Mouse (Mus musculus) hematopoietic stem cell, adult 5-6 weeks (primary cell): ENCODE measurements around the gene Macc1. TPM values are rescaled to one million over a fixed set of nuclear protein-coding genes. Genes with fewer than 3 reads are reported as not detected.

ENCODE experiments used
- ATAC-seq, 2 experiments: fragments of 125-278 bp in 1 of 2; replicated peaks in 1 of 2; 2 replicates each; pipeline ENCODE4 v1.8.0; 2016 to 2017; ENCODE audit warnings: inconsistent platforms in 2 of 2, mild to moderate bottlenecking in 2 of 2, moderate number of reproducible peaks in 2 of 2, low read depth in 1 of 2, moderate TSS enrichment in 1 of 2; ENCODE audit not compliant: low FRiP score in 2 of 2, poor library complexity in 2 of 2, severe bottlenecking in 2 of 2, insufficient read depth in 1 of 2, low TSS enrichment in 1 of 2
- total RNA-seq: library from RNA; stranded (forward); fragments of 172-1452, 232-1000 nt; gene quantifications from 2 replicates; pipeline ENCODE4 v1.2.3, GENCODE M21; 2017

Gene Macc1
- total RNA-seq, 1 experiment from 2014 or later, result not detected

- ATAC-seq, result no peak
These were observed 58.3 kb downstream of the Macc1 start for GRCm38 (mm10) chr12:119372359-119372758.

GRCm38 (mm10) chr12:119376879-119377278, 62.8 kb downstream of the Macc1 start:
- no peak for ATAC-seq

- no peak for ATAC-seq
These were observed 67.8 kb downstream of the Macc1 start for GRCm38 (mm10) chr12:119381839-119382238.

- ATAC-seq, result peak; percentile 45 to 57; a peak in 3 of 4 replicates
These were observed 72.2 kb downstream of the Macc1 start for GRCm38 (mm10) chr12:119386243-119386642.

- peak; percentile 3 to 4; a peak in 1 of 4 replicates for ATAC-seq
These were observed 72.6 kb downstream of the Macc1 start for GRCm38 (mm10) chr12:119386650-119387049.

GRCm38 (mm10) chr12:119387925-119388324, 73.9 kb downstream of the Macc1 start:
- ATAC-seq, result no peak

- peak in 1 of 2 experiments; percentile 34; a peak in 1 of 4 replicates for ATAC-seq
These were observed 76.2 kb downstream of the Macc1 start for GRCm38 (mm10) chr12:119390192-119390684.

GRCm38 (mm10) chr12:119398046-119398659, 84.1 kb downstream of the Macc1 start:
- peak; percentile 32 to 62; a peak in 3 of 4 replicates for ATAC-seq

- no peak for ATAC-seq
These were observed 88.2 kb downstream of the Macc1 start for GRCm38 (mm10) chr12:119402273-119402672.

- ATAC-seq, result no peak
These were observed 88.7 kb downstream of the Macc1 start for GRCm38 (mm10) chr12:119402796-119403195.

- no peak for ATAC-seq
These were observed 90.7 kb downstream of the Macc1 start for GRCm38 (mm10) chr12:119404810-119405209.

- ATAC-seq, result no peak
These were observed 96.5 kb downstream of the Macc1 start for GRCm38 (mm10) chr12:119410522-119410921.

GRCm38 (mm10) chr12:119410956-119411355, 96.9 kb downstream of the Macc1 start:
- peak in 1 of 2 experiments; percentile 46; a peak in 1 of 4 replicates for ATAC-seq

- no peak for ATAC-seq
These were observed 97.9 kb downstream of the Macc1 start for GRCm38 (mm10) chr12:119411982-119412381.

- no peak for ATAC-seq
These were observed 101.8 kb downstream of the Macc1 start for GRCm38 (mm10) chr12:119415900-119416299.

- ATAC-seq, result no peak; a peak in 1 of 4 replicates
These were observed 111.7 kb downstream of the Macc1 start for GRCm38 (mm10) chr12:119425749-119426148.

- 0 out of 4 replicates have a peak, but pooled peaks of 1 of the 2 experiments have one; percentile 17 for ATAC-seq
These were observed 112.3 kb downstream of the Macc1 start for GRCm38 (mm10) chr12:119426182-119426886.

GRCm38 (mm10) chr12:119426887-119427204, 112.8 kb downstream of the Macc1 start:
- ATAC-seq, result peak; percentile 78 to 86; a peak in 3 of 4 replicates
